Mouse (Mus musculus) heart, postnatal 25 days (tissue): ENCODE measurements around the gene Gm9803. TPM values are rescaled to one million over a fixed set of nuclear protein-coding genes. Genes with fewer than 3 reads are reported as not detected.

Source experiments
- DNase-seq: peaks from one replicate; pipeline ENCODE4 v3.0.0; 2022; ENCODE audit warnings: low spot score
- intact Hi-C: fragments of 180-260 bp; cut with DNase I; formaldehyde crosslinking; loops from one replicate; pipeline ENCODE4 v1.15.1; 2025
- total RNA-seq, 2 experiments: library from RNA; stranded (reverse); gene quantifications; 2 replicates each; pipeline ENCODE4 v1.2.3; 2021

Gene Gm9803
- total RNA-seq, 2 experiments from 2014 or later, result 9.1 to 18.4 TPM

GRCm38 (mm10) chr10:43560765-43561164 lies 36.9 kb downstream of the Gm9803 start:
- intact Hi-C loops, result no loop called here
- DNase-seq, result no peak

GRCm38 (mm10) chr10:43561311-43561710 lies 37.4 kb downstream of the Gm9803 start:
- intact Hi-C loops, result no loop called here

More at GRCm38 (mm10) chr10:43561311-43561710, 37.4 kb downstream of the Gm9803 start:
- no peak for DNase-seq

Other genes starting within 250 kb of the Gm9803 start
- 1 to 10 TPM; 5.5 to 5.9 TPM for gene Bend3, start 45.3 kb upstream of the Gm9803 start, total RNA-seq
- gene 1700021F05Rik, start 16.9 kb downstream of the Gm9803 start, total RNA-seq, result 100 to 1,000 TPM; 107 to 111 TPM
- 10 to 100 TPM in 1 of 2 experiments, 1 to 10 TPM in 1; 8.0 to 14.3 TPM for gene Cd24a, start 54.2 kb downstream of the Gm9803 start, total RNA-seq